Mouse (Mus musculus) mature B cell (primary cell): ENCODE results near the gene Hoxb8.

Experiments
- in situ Hi-C: fragments of 300-500 bp; cut with MboI; formaldehyde crosslinking; loops from 2 replicates; pipeline ENCODE4 v1.14.3; 2019

The Hoxb8 gene

GRCm38 (mm10) chr11:96281855-96282570, at the start of gene Hoxb8:
Hoxb8 (plus strand) TSS chr11:96281905.
- in situ Hi-C loops: loop anchor here (25.0 kb wide), 1 partner anchor 580 kb away; no protein-coding TSS in a partner anchor

GRCm38 (mm10) chr11:96234906-96235305, 46.8 kb upstream of the Hoxb8 start:
- in situ Hi-C loops: no loop called here

GRCm38 (mm10) chr11:96240211-96240610, 41.5 kb upstream of the Hoxb8 start:
- in situ Hi-C loops: no loop called here

- in situ Hi-C loops: no loop called here
These were observed 30.8 kb upstream of the Hoxb8 start for GRCm38 (mm10) chr11:96250901-96251300.

GRCm38 (mm10) chr11:96251480-96252031, 30.1 kb upstream of the Hoxb8 start:
- in situ Hi-C loops: no loop called here

- in situ Hi-C loops: no loop called here
These were observed 29.1 kb upstream of the Hoxb8 start for GRCm38 (mm10) chr11:96252541-96253120.

GRCm38 (mm10) chr11:96254221-96254620, 27.5 kb upstream of the Hoxb8 start:
- in situ Hi-C loops: no loop called here

- in situ Hi-C loops: no loop called here
These were observed 26.4 kb upstream of the Hoxb8 start for GRCm38 (mm10) chr11:96255111-96255995.

- in situ Hi-C loops: no loop called here
These were observed 25.7 kb upstream of the Hoxb8 start for GRCm38 (mm10) chr11:96255996-96256445.

GRCm38 (mm10) chr11:96257141-96257540, 24.6 kb upstream of the Hoxb8 start:
- in situ Hi-C loops: no loop called here

GRCm38 (mm10) chr11:96259038-96259437, 22.7 kb upstream of the Hoxb8 start:
- in situ Hi-C loops: no loop called here

GRCm38 (mm10) chr11:96259511-96259910, 22.2 kb upstream of the Hoxb8 start:
- in situ Hi-C loops: no loop called here

- in situ Hi-C loops: no loop called here
These were observed 21.3 kb upstream of the Hoxb8 start for GRCm38 (mm10) chr11:96260310-96260970.

- in situ Hi-C loops: no loop called here
These were observed 20.3 kb upstream of the Hoxb8 start for GRCm38 (mm10) chr11:96261323-96261890.

- in situ Hi-C loops: no loop called here
These were observed 19.4 kb upstream of the Hoxb8 start for GRCm38 (mm10) chr11:96262262-96262830.

GRCm38 (mm10) chr11:96263636-96264389, 17.9 kb upstream of the Hoxb8 start:
- in situ Hi-C loops: no loop called here

GRCm38 (mm10) chr11:96264390-96265020, 17.2 kb upstream of the Hoxb8 start:
- in situ Hi-C loops: no loop called here

- in situ Hi-C loops: no loop called here
These were observed 15.8 kb upstream of the Hoxb8 start for GRCm38 (mm10) chr11:96265954-96266353.

- in situ Hi-C loops: no loop called here
These were observed 14.4 kb upstream of the Hoxb8 start for GRCm38 (mm10) chr11:96267021-96267920.
